Mouse (Mus musculus): ENCODE measurements around the gene Taf15.

DNA sequence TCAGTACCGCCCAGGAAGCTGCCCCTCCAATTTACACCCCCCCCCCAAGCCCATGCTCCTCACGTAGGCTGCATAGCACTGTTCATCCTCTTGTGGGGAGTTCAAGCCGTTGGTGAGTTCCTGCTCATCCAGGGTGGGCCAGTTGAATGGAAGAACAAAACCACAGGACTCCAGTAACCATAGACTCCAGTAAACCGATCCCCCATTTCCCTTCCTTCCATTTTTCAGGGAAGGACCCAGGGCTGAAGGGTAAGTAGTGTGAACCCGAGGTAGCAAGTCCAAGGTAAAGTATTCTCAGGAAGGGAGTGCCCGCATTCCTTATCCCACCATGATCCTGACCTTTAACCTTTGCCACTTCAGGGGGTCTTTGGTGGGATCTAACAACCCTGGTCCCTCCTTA lies 45.5 kb downstream of the Taf15 start:
- no peak for TF ChIP-seq CTCF (IDR thresholded peaks at IDR 0.05; ENCODE audit: control insufficient read depth, insufficient read depth, insufficient read length)
- no peak for TF ChIP-seq MAX (IDR thresholded peaks at IDR 0.05)
- no peak for TF ChIP-seq MYOD1 (IDR thresholded peaks at IDR 0.05; ENCODE audit: control insufficient read depth, insufficient read length, low read depth)
- TF ChIP-seq USF1 (IDR thresholded peaks at IDR 0.05; ENCODE audit: low read depth), result no peak
- no peak for TF ChIP-seq CEBPB (IDR thresholded peaks at IDR 0.05; ENCODE audit: low read depth)
- TF ChIP-seq FOSL1 (IDR thresholded peaks at IDR 0.05; ENCODE audit: insufficient read depth, low read length, poor library complexity, severe bottlenecking), result no peak
